Mouse (Mus musculus): ENCODE data around the gene Zfp65.
"Not testable (repeated sequence)": the region's sequence is repeated elsewhere in the genome, so short reads cannot be mapped to it uniquely, and the experiment has no call there.

Zfp65 gene

GRCm38 (mm10) chr13:67728641-67729318 lies at the start of gene Zfp65:
TSS of gene Zfp65 (minus strand) at chr13:67729173.
- peak; percentile 83 for DNase-seq (ENCODE audit: low read depth, low spot score)

DNA sequence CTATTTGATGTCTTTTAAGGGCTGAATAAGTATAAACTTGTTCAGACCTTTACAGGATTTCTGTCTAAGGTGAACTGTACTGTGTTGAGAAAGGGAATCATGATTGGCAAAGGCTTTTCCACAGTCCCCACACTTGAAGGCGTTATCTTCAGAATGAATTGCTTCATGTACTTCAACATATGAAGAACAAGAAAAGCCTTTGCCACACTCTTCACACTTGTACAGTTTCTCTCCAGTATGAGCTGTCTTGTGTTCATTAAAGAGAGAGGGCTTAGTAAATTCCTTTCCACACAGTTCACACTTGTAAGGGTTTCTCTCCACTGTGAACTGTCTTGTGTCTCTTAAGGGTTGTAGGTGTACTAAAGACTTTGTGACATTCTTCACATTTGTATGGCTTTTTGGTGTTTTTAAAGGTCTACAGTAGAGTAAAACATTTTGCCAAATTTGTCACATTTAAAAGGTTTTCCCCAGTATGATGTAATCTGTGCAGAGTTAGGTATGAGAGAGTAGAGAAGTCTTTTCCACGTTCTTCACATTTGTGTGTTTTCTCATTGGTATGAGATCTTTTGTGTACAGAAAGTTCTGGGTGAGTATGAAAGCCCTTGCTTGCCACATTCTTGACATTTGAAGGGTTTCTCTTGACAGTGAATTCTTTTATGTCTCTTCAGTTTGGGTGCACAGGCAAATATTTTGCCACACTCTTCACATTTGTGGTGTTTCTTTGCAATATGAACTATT lies 34.2 kb upstream of the Zfp65 start:
- no peak for DNase-seq (ENCODE audit: low read depth, low spot score)

DNA sequence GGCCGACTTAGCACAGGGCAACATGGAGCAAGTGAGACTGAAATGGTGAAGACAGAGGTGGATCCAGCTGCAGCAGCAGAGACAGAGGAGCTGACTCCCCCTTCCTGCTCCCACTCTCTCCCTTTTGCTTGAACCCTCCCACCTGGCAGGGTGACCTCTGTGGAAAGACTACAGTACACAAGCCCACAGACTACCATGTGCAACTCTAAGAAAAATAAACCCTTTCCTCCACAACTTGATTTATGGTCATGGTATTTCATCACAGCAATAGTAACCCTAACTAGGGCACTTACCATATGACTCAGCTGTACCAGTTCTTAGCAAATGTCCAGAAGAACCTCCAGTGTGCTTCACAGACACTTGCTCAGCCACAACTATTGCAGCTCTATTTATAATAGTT lies 31.0 kb upstream of the Zfp65 start:
- no peak for DNase-seq (ENCODE audit: low read depth, low spot score)

DNA sequence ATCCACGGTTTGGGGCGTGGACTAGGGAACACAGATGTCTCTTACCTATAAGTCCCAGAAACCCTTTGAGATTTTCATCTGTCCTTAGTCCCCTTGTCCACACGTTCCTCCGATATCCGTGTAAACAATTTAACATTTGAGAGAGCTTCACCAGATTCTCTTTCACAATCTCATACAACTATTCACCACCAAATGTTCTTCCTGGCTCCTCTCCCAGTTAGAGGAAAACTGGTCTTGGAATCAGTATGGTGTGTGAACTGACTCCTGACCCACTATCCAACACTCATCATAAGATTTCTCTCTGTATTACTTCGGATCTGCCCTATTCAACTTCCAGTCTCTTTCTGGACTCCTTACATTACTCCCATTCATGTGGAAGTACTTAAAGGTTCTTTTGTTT lies 26.8 kb upstream of the Zfp65 start:
- DNase-seq (ENCODE audit: low read depth, low spot score): no peak

GRCm38 (mm10) chr13:67754333-67755306 lies 25.6 kb upstream of the Zfp65 start, which contains the start of gene Zfp85:
TSS of gene Zfp85 (minus strand) at chr13:67755228.
- peak; percentile 83 for DNase-seq (ENCODE audit: low read depth, low spot score)

GRCm38 (mm10) chr13:67743896-67744295 lies 14.9 kb upstream of the Zfp65 start:
- no peak for DNase-seq (ENCODE audit: low read depth, low spot score)

- no peak for DNase-seq (ENCODE audit: low read depth, low spot score)
Measured at GRCm38 (mm10) chr13:67742941-67743340, 14.0 kb upstream of the Zfp65 start.

DNA sequence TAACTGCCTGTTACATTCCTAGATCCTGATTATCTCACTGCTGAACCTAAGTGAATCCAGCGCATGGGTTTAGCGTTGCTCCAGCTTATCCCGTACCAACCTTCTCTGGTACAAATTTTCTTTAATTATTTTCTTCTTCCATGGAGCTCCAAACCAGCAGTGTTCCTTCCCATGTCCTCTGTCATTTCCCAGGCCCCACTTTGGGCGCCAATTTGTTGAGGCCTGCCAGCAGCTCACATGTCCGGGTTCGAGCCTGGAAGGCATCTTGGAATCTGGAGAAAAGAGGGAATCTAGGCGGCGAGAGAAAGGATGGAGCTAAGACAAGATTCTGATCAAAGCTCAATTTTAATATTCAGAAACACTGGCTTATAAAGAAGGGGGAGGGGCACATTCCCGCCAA lies 5.4 kb upstream of the Zfp65 start:
- DNase-seq (ENCODE audit: low read depth, low spot score): not testable (repeated sequence)

DNA sequence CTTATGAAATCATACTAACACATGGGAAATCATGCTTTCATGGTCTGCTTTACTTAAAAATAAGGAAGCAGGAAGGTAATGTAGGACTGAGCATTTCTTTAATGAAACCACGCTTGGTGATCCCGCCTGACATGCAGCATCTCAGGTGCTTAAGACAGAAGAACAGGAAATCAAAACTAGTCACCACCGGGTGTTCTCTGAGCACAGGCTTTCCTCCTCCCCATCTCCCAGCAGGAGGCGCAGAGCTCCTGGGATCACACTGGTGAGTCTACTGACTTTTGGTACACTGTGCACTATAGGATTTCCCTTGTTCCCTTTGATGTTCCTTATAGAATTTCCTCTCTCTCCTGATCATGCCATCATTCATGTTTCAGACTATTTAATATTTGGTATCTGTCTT lies 468 bp upstream of the Zfp65 start:
- DNase-seq (ENCODE audit: low read depth, low spot score): peak; percentile 23

- no peak for DNase-seq (ENCODE audit: low read depth, low spot score)
Measured at GRCm38 (mm10) chr13:67728106-67728505, 867 bp downstream of the Zfp65 start.

DNA sequence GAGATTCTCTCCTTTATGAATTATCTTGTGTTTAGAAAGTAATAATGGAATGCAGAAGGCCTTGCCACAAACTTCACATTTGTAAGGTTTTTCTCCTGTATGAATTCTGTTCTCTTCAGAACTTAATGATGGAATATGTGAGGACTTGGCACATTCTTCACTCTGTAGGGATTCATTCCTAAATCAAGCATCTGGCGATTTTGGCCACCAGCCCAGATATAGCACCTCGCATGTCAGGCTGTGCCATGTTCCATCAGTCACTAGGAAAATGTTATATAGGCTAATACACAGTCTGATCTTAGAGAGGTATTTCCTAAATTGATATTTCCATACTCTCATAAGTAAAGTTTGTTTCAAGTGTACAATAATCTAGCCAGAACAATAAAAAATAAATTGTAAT lies 3.6 kb downstream of the Zfp65 start:
- not testable (repeated sequence) for DNase-seq (ENCODE audit: low read depth, low spot score)

DNA sequence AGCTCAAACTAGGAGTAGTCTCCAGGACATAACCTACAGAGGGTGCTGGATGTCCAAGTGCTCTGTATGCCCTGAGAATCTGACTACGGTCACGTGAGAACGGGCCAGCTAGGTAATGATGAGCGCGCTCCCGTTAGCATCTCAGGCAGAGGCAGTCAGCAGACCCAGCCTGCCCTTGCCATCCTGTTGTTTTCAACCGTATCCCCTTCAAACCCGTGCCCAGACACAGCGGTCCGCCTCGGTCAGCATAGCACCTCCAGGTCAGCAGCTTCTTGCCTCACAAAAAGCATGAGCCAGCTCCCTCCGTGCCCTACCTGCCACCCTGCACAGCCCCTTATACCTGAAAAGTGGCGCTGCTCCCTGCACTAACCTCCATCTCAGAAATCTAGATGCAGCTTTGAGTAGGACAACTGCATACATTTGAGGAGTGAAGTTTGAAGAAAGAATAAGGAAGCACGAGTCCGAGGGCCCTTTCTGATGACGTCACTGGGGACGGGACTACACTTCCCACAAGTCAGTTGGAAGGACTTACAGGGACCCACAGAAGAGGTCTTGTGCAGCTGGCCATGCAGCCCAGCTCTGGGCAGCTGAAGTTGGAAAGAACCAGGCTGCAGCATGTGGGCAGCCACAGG lies 5.0 kb downstream of the Zfp65 start:
- DNase-seq (ENCODE audit: low read depth, low spot score): peak; percentile 94

GRCm38 (mm10) chr13:67686971-67687370 lies 42.0 kb downstream of the Zfp65 start, which contains the start of gene Zfp738:
TSS of gene Zfp738 (minus strand) at chr13:67687071.
- DNase-seq (ENCODE audit: low read depth, low spot score): no peak

GRCm38 (mm10) chr13:67683841-67684240 lies 45.1 kb downstream of the Zfp65 start:
- DNase-seq (ENCODE audit: low read depth, low spot score): peak; percentile 12

DNA sequence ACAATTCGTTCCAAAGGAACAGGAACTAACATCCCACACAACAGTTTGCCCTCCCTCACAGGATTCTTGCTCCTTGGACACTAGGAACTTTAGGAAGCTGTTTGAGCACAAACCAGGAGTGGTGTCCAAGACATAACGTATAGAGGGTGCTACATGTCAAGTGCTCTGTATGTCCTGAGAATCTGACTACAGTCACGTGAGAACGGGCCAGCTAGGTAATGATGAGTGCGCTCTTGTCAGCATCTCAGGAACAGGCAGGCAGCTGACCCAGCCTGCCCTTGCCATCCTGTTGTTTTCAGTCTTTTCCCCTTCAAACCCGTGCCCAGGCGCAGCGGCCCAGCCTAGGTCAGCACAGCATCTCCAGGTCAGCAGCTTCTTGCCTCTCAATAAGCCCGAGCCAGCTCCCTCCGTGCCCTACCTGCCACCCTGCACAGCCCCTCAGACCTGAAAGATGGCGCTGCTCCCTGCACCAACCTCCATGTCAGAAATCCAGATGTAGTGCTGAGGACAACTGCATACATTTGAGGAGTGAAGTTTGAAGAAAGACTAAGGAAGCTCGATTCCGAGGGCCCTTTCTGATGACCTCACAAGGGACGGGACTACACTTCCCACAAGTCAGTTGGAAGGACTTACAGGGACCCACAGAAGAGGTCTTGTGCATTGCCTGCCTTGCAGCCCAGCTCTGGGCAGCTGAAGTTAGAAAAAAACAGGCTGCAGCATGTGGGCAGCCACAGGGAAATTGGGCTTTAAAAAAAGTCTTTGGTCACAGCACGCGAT lies 45.8 kb downstream of the Zfp65 start:
- DNase-seq (ENCODE audit: low read depth, low spot score): peak; percentile 95

DNA sequence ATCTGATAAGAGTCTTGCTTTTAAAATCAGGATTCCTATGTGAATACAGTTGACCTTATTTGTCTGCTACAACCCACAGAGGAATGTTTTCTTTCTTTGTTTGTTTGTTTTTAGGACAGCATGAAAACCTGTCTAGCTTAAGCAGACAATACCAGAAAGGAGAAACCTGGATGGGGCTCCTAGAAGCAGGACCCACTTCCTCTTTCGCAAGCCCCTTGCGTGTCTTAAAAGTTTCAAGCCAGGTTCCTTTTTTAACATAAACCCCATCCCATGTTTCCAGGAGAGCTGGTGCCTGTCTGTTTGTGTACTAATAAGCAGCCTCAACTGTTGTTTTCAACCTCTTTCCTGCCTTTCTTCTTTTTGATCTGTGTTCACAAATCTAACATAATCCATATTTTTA lies 54.1 kb downstream of the Zfp65 start:
- no peak for DNase-seq (ENCODE audit: low read depth, low spot score)
